29 mouse cellular contexts compared by ENCODE assay signal in the genomic region with DNA sequence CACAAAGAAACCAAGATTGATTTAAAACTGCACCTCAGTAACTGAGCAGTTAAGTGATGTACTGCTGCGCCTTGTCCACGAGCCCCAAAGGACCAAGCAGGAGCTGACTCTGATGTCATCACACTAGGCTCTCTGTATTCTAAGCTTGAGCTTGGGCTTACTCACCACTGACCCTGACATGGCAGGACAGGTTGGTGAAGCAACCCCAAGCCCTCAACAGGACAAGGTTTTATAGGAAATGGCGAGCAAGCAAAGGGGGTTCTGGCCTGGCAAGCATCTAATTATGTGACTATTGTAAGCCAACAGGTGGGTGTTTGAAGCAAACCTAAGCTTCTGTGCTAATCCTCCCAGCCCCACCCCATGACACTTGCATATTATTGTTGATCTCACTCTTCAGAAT. TPM values are rescaled to one million over a fixed set of nuclear protein-coding genes. Genes with fewer than 3 reads are reported as not detected.
DNase-seq lines count a peak whose midpoint lies in the region; ATAC-seq and TF ChIP-seq lines count a peak whose summit lies in the region.
"Had no signal": no experiment of that assay in that cellular context is flagged by ENCODE, and none has a peak within 500 bp of the region (broad histone marks: within the 10 kb centered on the region; RNA-seq: fewer than 3 reads in every experiment).

No protein-coding gene starts in this region.

- H3K27ac ChIP-seq in liver, postnatal 0 days (ENCODE audit: low read depth), result no peak overlapping the region
- H3K27ac ChIP-seq in liver, embryonic 12.5 days, result no peak overlapping the region
- H3K27ac ChIP-seq: embryonic facial prominence, embryonic 13.5 days; embryonic facial prominence, embryonic 15.5 days; forebrain, embryonic 10.5 days; forebrain, embryonic 12.5 days had no signal

- no peak overlapping the region for H3K4me2 ChIP-seq in liver, postnatal 0 days (ENCODE audit: low read depth, low read length)
- no peak overlapping the region for H3K4me2 ChIP-seq in liver, embryonic 12.5 days
- H3K4me2 ChIP-seq: embryonic facial prominence, embryonic 13.5 days; embryonic facial prominence, embryonic 15.5 days; forebrain, embryonic 12.5 days had no signal

- peak; percentile 59 for DNase-seq in adrenal gland, adult 2 months
- DNase-seq in adrenal gland, postnatal 4 days (ENCODE audit: low spot score in 2 of 2), result no peak
- DNase-seq in adrenal gland, postnatal 14 days, result peak; percentile 44
- DNase-seq in adrenal gland, adult 18-20 months (ENCODE audit: low spot score in 2 of 2), result no peak
- DNase-seq in liver, postnatal 0 days, result peak; percentile 5
- DNase-seq in adrenal gland, postnatal 36 days, result peak; percentile 22 to 50
- DNase-seq in neural tube, embryonic 10.5 days (ENCODE audit: extremely low spot score, low spot score), result no peak
- DNase-seq: B cell, adult 2 months; cerebellum, adult 11 months; cerebellum, adult 18-20 months; cerebellum, adult 8-10 months; cerebellum, adult 9-11 months; cerebellum, postnatal 14 days; cerebellum, postnatal 36 days; embryo, embryonic 11 days had no signal

- H3K4me3 ChIP-seq in liver, postnatal 0 days (ENCODE audit: low read depth, low read length), result no peak overlapping the region
- H3K4me3 ChIP-seq in liver, embryonic 12.5 days, result no peak overlapping the region
- H3K4me3 ChIP-seq: embryonic facial prominence, embryonic 13.5 days; embryonic facial prominence, embryonic 15.5 days; erythroblast, embryonic 14.5 days; forebrain, embryonic 10.5 days; forebrain, embryonic 12.5 days had no signal

- no peaks in the 10 kb centered on the region for H3K36me3 ChIP-seq in liver, postnatal 0 days (replicated peaks; ENCODE audit: insufficient read depth, low read length)
- H3K36me3 ChIP-seq in liver, embryonic 12.5 days, result 0 out of 2 replicates have a peak, but pooled peaks cover 3% of the 10 kb centered on the region
- H3K36me3 ChIP-seq: embryonic facial prominence, embryonic 15.5 days; forebrain, embryonic 12.5 days had no signal

- no peak for TF ChIP-seq EP300 in liver, postnatal 0 days (IDR thresholded peaks at IDR 0.05; ENCODE audit: low read depth)

- H3K9ac ChIP-seq in liver, postnatal 0 days (replicated peaks), result no peak overlapping the region
- H3K9ac ChIP-seq in liver, embryonic 12.5 days, result no peak overlapping the region
- H3K9ac ChIP-seq: embryonic facial prominence, embryonic 13.5 days; embryonic facial prominence, embryonic 15.5 days; forebrain, embryonic 12.5 days had no signal

- H3K4me1 ChIP-seq in liver, postnatal 0 days (ENCODE audit: insufficient read depth), result 0 out of 2 replicates have a peak, but pooled peaks cover 9% of the 10 kb centered on the region
- H3K4me1 ChIP-seq in liver, embryonic 12.5 days, result peaks cover 15% of the 10 kb centered on the region

- no peaks in the 10 kb centered on the region for H3K27me3 ChIP-seq in liver, postnatal 0 days (ENCODE audit: insufficient read depth, low read length)
- no peaks in the 10 kb centered on the region for H3K27me3 ChIP-seq in liver, embryonic 12.5 days (replicated peaks)
- H3K27me3 ChIP-seq: CH12.LX; embryonic facial prominence, embryonic 13.5 days; embryonic facial prominence, embryonic 15.5 days; forebrain, embryonic 12.5 days; Patski had no signal

- no peak for TF ChIP-seq CTCF in liver, postnatal 0 days (IDR thresholded peaks at IDR 0.05; ENCODE audit: low read depth)

- H3K9me3 ChIP-seq in liver, postnatal 0 days (ENCODE audit: low read length), result peaks cover 5% of the 10 kb centered on the region
- no peaks in the 10 kb centered on the region for H3K9me3 ChIP-seq in liver, embryonic 12.5 days (replicated peaks)
- H3K9me3 ChIP-seq: embryonic facial prominence, embryonic 13.5 days; embryonic facial prominence, embryonic 15.5 days; forebrain, embryonic 10.5 days; G1E had no signal

- no peak for ATAC-seq in liver, postnatal 0 days
- no peak for ATAC-seq in liver, embryonic 12.5 days
- ATAC-seq: forebrain, embryonic 14.5 days; forebrain, embryonic 16.5 days; Patski had no signal

- WGBS in liver, postnatal 0 days (ENCODE audit: insufficient replicate concordance), result 85% methylated on average over 3 of the region's 3 CpGs
- 83% methylated on average over 3 of the region's 3 CpGs for WGBS in liver, embryonic 12.5 days (ENCODE audit: insufficient replicate concordance)

RNA-seq across cellular contexts. Expression of gene Gm26558, which starts 38.9 kb away (rescaled TPM):
- total RNA-seq in adrenal gland, adult 2 months (2021), result not detected
- 1.4 and 2.4 TPM in 2 replicates for polyA plus RNA-seq in adrenal gland, adult 2 months (2012; rRNA removed)
- total RNA-seq in adrenal gland, postnatal 4 days (2021), result under 1 TPM in 1 of 2 experiments, not detected in 1; 0.48 TPM
- total RNA-seq in adrenal gland, postnatal 14 days (2021), result not detected in 2 replicates
- 1 to 10 TPM in 1 of 2 experiments, not detected in 1; 1.1 TPM for total RNA-seq in adrenal gland, adult 18-20 months (2021)
- polyA plus RNA-seq in liver, postnatal 0 days (2015; fragmentation: Nextera tagmentation; extraction: Ambion mirVana), result 0.80 and 1.2 TPM in 2 replicates
- 2.5 and 3.4 TPM in 2 replicates for polyA plus RNA-seq in liver, embryonic 12.5 days (2016; fragmentation: Nextera tagmentation; extraction: Ambion mirVana)
- total RNA-seq in adrenal gland, postnatal 36 days (2021), result under 1 TPM; 0.36 to 0.66 TPM
- total RNA-seq: common myeloid progenitor, adult 5-6 weeks had no signal
- polyA plus RNA-seq: activated CD4-positive, CD25-positive, alpha-beta regulatory T cell, adult 4 months; CD4-positive, CD25-positive, alpha-beta regulatory T cell, adult 4 months; erythroblast, embryonic 14.5 days had no signal

RNA-seq across cellular contexts. Expression of gene Gorasp2, which starts 39.5 kb away (rescaled TPM):
- total RNA-seq in adrenal gland, adult 2 months (2021), result 100 to 1,000 TPM; 116 to 119 TPM
- polyA plus RNA-seq in adrenal gland, adult 2 months (2012; rRNA removed), result 151 and 203 TPM in 2 replicates
- total RNA-seq in adrenal gland, postnatal 4 days (2021), result 100 to 1,000 TPM; 106 to 110 TPM
- 97.4 and 103 TPM in 2 replicates for total RNA-seq in adrenal gland, postnatal 14 days (2021)
- 100 to 1,000 TPM in 1 of 2 experiments, 10 to 100 TPM in 1; 98.5 to 116 TPM for total RNA-seq in adrenal gland, adult 18-20 months (2021)
- 61.8 and 64.7 TPM in 2 replicates for polyA plus RNA-seq in liver, postnatal 0 days (2015; fragmentation: Nextera tagmentation; extraction: Ambion mirVana)
- polyA plus RNA-seq in liver, embryonic 12.5 days (2016; fragmentation: Nextera tagmentation; extraction: Ambion mirVana), result 78.5 and 84.3 TPM in 2 replicates
- 100 to 1,000 TPM; 117 to 120 TPM for total RNA-seq in adrenal gland, postnatal 36 days (2021)

Comparison
In these comparisons a context has a peak if more than half of its experiments do, and no peak if none do; other contexts are left out.
1. DNase-seq: peak in adrenal gland, adult 2 months (single experiment), adrenal gland, postnatal 14 days (single experiment), liver, postnatal 0 days (single experiment) and adrenal gland, postnatal 36 days (2 of 2); none in adrenal gland, postnatal 4 days (0 of 2), adrenal gland, adult 18-20 months (0 of 2) and neural tube, embryonic 10.5 days (single experiment).